Mouse (Mus musculus): ENCODE measurements around the gene Gpr142.
A peak's percentile ranks its signal among the peaks of the same experiment; 100 is the strongest.

Gpr142 gene

GRCm38 (mm10) chr11:114798624-114799023 is at the start of gene Gpr142:
TSS of gene Gpr142 (plus strand) at chr11:114798924.
- DNase-seq = no peak

GRCm38 (mm10) chr11:114764820-114765818 is 33.6 kb upstream of the Gpr142 start, which contains the start of gene Kif19a:
TSS of gene Kif19a (plus strand) at chr11:114765388.
- peak; percentile 19 for DNase-seq

GRCm38 (mm10) chr11:114769911-114770310 is 28.8 kb upstream of the Gpr142 start:
- no peak for DNase-seq

- DNase-seq = no peak
Observed at GRCm38 (mm10) chr11:114771896-114772295, 26.8 kb upstream of the Gpr142 start.

- no peak for DNase-seq
Observed at GRCm38 (mm10) chr11:114780076-114780475, 18.6 kb upstream of the Gpr142 start.

GRCm38 (mm10) chr11:114785892-114786291 is 12.8 kb upstream of the Gpr142 start:
- no peak for DNase-seq

GRCm38 (mm10) chr11:114786326-114786725 is 12.4 kb upstream of the Gpr142 start:
- no peak for DNase-seq

- no peak for DNase-seq
Observed at GRCm38 (mm10) chr11:114787611-114788010, 11.1 kb upstream of the Gpr142 start.

- peak; percentile 78 for DNase-seq
Observed at GRCm38 (mm10) chr11:114789061-114789714, 9.5 kb upstream of the Gpr142 start.

GRCm38 (mm10) chr11:114789716-114790115 is 9.0 kb upstream of the Gpr142 start:
- DNase-seq = no peak

- DNase-seq = no peak
Observed at GRCm38 (mm10) chr11:114790171-114790570, 8.6 kb upstream of the Gpr142 start.

GRCm38 (mm10) chr11:114790841-114791240 is 7.9 kb upstream of the Gpr142 start:
- no peak for DNase-seq

- no peak for DNase-seq
Observed at GRCm38 (mm10) chr11:114791351-114791889, 7.3 kb upstream of the Gpr142 start.

GRCm38 (mm10) chr11:114791891-114792411 is 6.8 kb upstream of the Gpr142 start:
- no peak for DNase-seq

- no peak for DNase-seq
Observed at GRCm38 (mm10) chr11:114792931-114793494, 5.7 kb upstream of the Gpr142 start.

GRCm38 (mm10) chr11:114793868-114794545 is 4.7 kb upstream of the Gpr142 start:
- no peak for DNase-seq

- DNase-seq = no peak
Observed at GRCm38 (mm10) chr11:114794691-114795090, 4.0 kb upstream of the Gpr142 start.

- DNase-seq = peak; percentile 44
Observed at GRCm38 (mm10) chr11:114795231-114795746, 3.4 kb upstream of the Gpr142 start.

- DNase-seq = no peak
Observed at GRCm38 (mm10) chr11:114795848-114796322, 2.8 kb upstream of the Gpr142 start, which contains the start of gene Btbd17. TSS of gene Btbd17 (minus strand) at chr11:114795945.

- no peak for DNase-seq
Observed at GRCm38 (mm10) chr11:114797176-114797575, 1.5 kb upstream of the Gpr142 start.

GRCm38 (mm10) chr11:114797981-114798380 is 743 bp upstream of the Gpr142 start:
- DNase-seq = no peak

GRCm38 (mm10) chr11:114801906-114802305 is 3.2 kb downstream of the Gpr142 start:
- DNase-seq = no peak

Measured in thymus, postnatal 14 days (tissue).